Mouse (Mus musculus): ENCODE measurements around the gene Mei1. TPM values are rescaled to one million over a fixed set of nuclear protein-coding genes. Genes with fewer than 3 reads are reported as not detected.

The Mei1 gene
- polyA plus RNA-seq, 1 experiment from 2014 or later = 0.07 TPM

DNA sequence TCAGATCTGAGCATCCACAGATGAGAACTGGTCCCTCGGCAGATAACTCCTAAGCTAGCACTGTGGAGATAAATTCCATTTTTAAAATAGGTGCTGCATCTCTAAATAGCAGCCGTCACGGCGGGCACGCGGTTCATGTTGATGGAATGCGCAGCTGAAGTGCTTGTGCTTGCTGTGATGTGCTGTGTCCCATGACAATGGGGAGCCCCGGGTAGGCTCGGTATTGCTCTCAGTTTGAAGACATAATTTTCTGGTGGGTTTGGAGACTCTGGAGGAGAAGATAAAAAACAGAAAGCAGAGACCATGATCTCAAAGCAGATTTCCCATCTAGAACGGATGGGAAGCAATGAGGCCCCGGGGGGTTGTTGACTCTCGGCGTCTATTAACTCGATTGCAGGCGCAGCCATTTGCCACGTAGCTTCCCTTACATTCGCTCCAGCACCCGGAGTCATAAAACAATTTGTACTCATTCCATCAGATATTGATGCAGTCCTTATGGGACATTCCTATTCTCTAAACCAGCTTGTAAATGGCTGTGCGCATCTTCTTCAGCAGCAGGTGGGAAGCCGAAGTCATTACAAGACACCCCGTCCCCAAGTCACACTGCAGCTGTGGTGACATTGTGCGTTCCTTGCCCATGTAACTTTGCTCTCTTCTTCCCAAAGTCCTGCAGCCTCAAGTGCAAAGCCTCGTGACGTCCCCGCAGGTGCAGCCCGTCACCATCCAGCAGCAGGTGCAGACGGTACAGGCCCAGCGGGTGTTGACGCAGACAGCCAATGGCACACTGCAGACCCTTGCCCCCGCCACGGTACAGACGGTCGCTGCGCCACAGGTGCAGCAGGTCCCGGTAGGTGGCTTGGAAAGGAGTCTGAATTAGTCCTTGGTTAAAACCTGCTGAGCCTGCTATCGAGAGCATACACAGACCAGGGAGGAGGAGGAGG is 100.9 kb downstream of the Mei1 start:
- Histone ChIP-seq H3K4me2 (ENCODE audit: low read length) (no peak overlapping the region), H3K36me3 (ENCODE audit: control insufficient read depth, insufficient read depth, low read length) (peaks cover 61% of the 10 kb centered on the region), H3K9ac (replicated peaks; ENCODE audit: low read length) (no peak overlapping the region), H3K4me1 (ENCODE audit: control insufficient read depth, insufficient read depth, low read length) (peaks cover 16% of the 10 kb centered on the region), H3K4me3 (replicated peaks; ENCODE audit: low read depth, low read length) (no peak overlapping the region), H3K27ac (replicated peaks; ENCODE audit: low read depth, low read length) (no peak overlapping the region), H3K9me3 (ENCODE audit: control insufficient read depth, low read length) (no peaks in the 10 kb centered on the region), H3K27me3 (ENCODE audit: control insufficient read depth, insufficient read depth, low read length) (no peaks in the 10 kb centered on the region)
- DNase-seq (no peak), ATAC-seq (ENCODE audit: low FRiP score, low TSS enrichment) (no peak)
- WGBS = 85% methylated on average over 36 of the region's 36 CpGs

DNA sequence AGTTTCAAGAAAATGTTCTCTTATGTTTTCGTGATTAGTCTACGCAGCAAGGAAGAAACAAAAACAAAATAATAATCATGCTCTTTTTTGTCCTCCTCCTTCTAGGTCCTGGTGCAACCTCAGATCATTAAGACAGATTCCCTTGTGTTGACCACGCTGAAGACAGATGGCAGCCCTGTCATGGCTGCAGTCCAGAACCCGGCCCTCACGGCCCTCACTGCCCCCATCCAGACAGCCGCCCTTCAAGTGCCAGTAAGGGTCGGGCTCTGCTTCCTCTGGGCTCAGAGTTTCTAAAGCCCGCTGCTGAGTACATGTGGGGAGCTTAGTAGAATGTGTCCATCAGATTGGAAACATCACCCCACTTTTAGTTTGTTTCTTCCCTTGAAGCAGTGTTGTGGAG is 102.9 kb downstream of the Mei1 start:
- DNase-seq = no peak
- peaks cover 79% of the 10 kb centered on the region for H3K36me3 ChIP-seq (ENCODE audit: control insufficient read depth, insufficient read depth, low read length)

DNA sequence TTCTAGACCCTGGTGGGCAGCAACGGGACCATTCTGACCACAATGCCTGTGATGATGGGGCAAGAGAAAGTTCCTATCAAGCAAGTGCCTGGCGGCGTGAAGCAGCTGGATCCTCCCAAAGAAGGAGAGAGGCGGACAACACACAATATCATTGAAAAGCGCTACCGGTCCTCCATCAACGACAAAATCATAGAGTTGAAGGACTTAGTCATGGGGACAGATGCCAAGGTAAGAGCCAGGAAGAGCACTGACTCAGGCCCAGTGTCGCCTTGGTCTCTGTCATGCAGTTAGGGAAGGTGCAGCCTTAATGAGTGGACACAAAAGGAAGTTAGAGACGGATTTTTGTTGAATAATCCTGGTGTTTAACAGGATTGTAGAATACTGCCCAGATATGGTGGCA is 105.3 kb downstream of the Mei1 start:
- H3K4me2 ChIP-seq (ENCODE audit: low read length) = no peak overlapping the region
- no peak for DNase-seq
- H3K36me3 ChIP-seq (ENCODE audit: control insufficient read depth, insufficient read depth, low read length) = peaks cover 99% of the 10 kb centered on the region
- no peak for ATAC-seq (ENCODE audit: low FRiP score, low TSS enrichment)
- 95% methylated on average over 9 of the region's 9 CpGs for WGBS
- H3K27me3 ChIP-seq (ENCODE audit: control insufficient read depth, insufficient read depth, low read length) = no peaks in the 10 kb centered on the region
- no peaks in the 10 kb centered on the region for H3K9me3 ChIP-seq (ENCODE audit: control insufficient read depth, low read length)
- no peak overlapping the region for H3K4me3 ChIP-seq (replicated peaks; ENCODE audit: low read depth, low read length)
- H3K4me1 ChIP-seq (ENCODE audit: control insufficient read depth, insufficient read depth, low read length) = no peaks in the 10 kb centered on the region
- H3K9ac ChIP-seq (replicated peaks; ENCODE audit: low read length) = no peak overlapping the region
- no peak overlapping the region for H3K27ac ChIP-seq (replicated peaks; ENCODE audit: low read depth, low read length)

More for the DNA sequence above, 102.9 kb downstream of the Mei1 start:
- ATAC-seq (ENCODE audit: low FRiP score, low TSS enrichment) = no peak
- H3K9ac ChIP-seq (replicated peaks; ENCODE audit: low read length) = no peak overlapping the region
- no peaks in the 10 kb centered on the region for H3K9me3 ChIP-seq (ENCODE audit: control insufficient read depth, low read length)
- H3K27ac ChIP-seq (replicated peaks; ENCODE audit: low read depth, low read length) = no peak overlapping the region
- no peaks in the 10 kb centered on the region for H3K27me3 ChIP-seq (ENCODE audit: control insufficient read depth, insufficient read depth, low read length)
- H3K4me3 ChIP-seq (replicated peaks; ENCODE audit: low read depth, low read length) = no peak overlapping the region
- 86% methylated on average over 8 of the region's 8 CpGs for WGBS
- H3K4me2 ChIP-seq (ENCODE audit: low read length) = no peak overlapping the region
- no peaks in the 10 kb centered on the region for H3K4me1 ChIP-seq (ENCODE audit: control insufficient read depth, insufficient read depth, low read length)

Other genes starting within 250 kb of the Mei1 start
- 11.7 and 14.4 TPM in 2 replicates for gene Tob2, start 211.2 kb upstream of the Mei1 start, polyA plus RNA-seq (2014; fragmentation: Nextera tagmentation; extraction: Ambion mirVana)
- gene Phf5a, start 198.1 kb upstream of the Mei1 start, polyA plus RNA-seq (2014; fragmentation: Nextera tagmentation; extraction: Ambion mirVana) = 139 and 149 TPM in 2 replicates
- 211 and 221 TPM in 2 replicates for gene Aco2, start 197.7 kb upstream of the Mei1 start, polyA plus RNA-seq (2014; fragmentation: Nextera tagmentation; extraction: Ambion mirVana)
- 67.7 and 74.2 TPM in 2 replicates for gene Polr3h, start 143.8 kb upstream of the Mei1 start, polyA plus RNA-seq (2014; fragmentation: Nextera tagmentation; extraction: Ambion mirVana)
- gene Csdc2, start 133.2 kb upstream of the Mei1 start, polyA plus RNA-seq (2014; fragmentation: Nextera tagmentation; extraction: Ambion mirVana) = 167 and 188 TPM in 2 replicates
- 67.1 and 94.5 TPM in 2 replicates for gene Pmm1, start 109.1 kb upstream of the Mei1 start, polyA plus RNA-seq (2014; fragmentation: Nextera tagmentation; extraction: Ambion mirVana)
- gene 1700029P11Rik, start 89.5 kb upstream of the Mei1 start, polyA plus RNA-seq (2014; fragmentation: Nextera tagmentation; extraction: Ambion mirVana) = not detected in 2 replicates
- gene Xrcc6, start 82.2 kb upstream of the Mei1 start, polyA plus RNA-seq (2014; fragmentation: Nextera tagmentation; extraction: Ambion mirVana) = 28.3 and 36.9 TPM in 2 replicates
- 39.7 and 51.0 TPM in 2 replicates for gene Desi1, start 36.1 kb upstream of the Mei1 start, polyA plus RNA-seq (2014; fragmentation: Nextera tagmentation; extraction: Ambion mirVana)
- 243 and 254 TPM in 2 replicates for gene Snu13, start 22.4 kb upstream of the Mei1 start, polyA plus RNA-seq (2014; fragmentation: Nextera tagmentation; extraction: Ambion mirVana)
- 0.04 TPM in 1 of 2 replicates, not detected in the other for gene 4930407I10Rik, start 10.8 kb upstream of the Mei1 start, polyA plus RNA-seq (2014; fragmentation: Nextera tagmentation; extraction: Ambion mirVana)
- gene Ccdc134, start 57.9 kb downstream of the Mei1 start, polyA plus RNA-seq (2014; fragmentation: Nextera tagmentation; extraction: Ambion mirVana) = 10.0 and 11.0 TPM in 2 replicates
- gene Srebf2, start 77.2 kb downstream of the Mei1 start, polyA plus RNA-seq (2014; fragmentation: Nextera tagmentation; extraction: Ambion mirVana) = 132 and 158 TPM in 2 replicates
- gene Shisa8, start 142.8 kb downstream of the Mei1 start, polyA plus RNA-seq (2014; fragmentation: Nextera tagmentation; extraction: Ambion mirVana) = 0.70 and 1.5 TPM in 2 replicates
- gene Tnfrsf13c, start 154.4 kb downstream of the Mei1 start, polyA plus RNA-seq (2014; fragmentation: Nextera tagmentation; extraction: Ambion mirVana) = 0.19 TPM in 1 of 2 replicates, not detected in the other
- 13.9 and 23.2 TPM in 2 replicates for gene Cenpm, start 174.8 kb downstream of the Mei1 start, polyA plus RNA-seq (2014; fragmentation: Nextera tagmentation; extraction: Ambion mirVana)
- 12.2 and 47.6 TPM in 2 replicates for gene 1500009C09Rik, start 182.4 kb downstream of the Mei1 start, polyA plus RNA-seq (2014; fragmentation: Nextera tagmentation; extraction: Ambion mirVana)
- 361 and 403 TPM in 2 replicates for gene Sept3, start 204.9 kb downstream of the Mei1 start, polyA plus RNA-seq (2014; fragmentation: Nextera tagmentation; extraction: Ambion mirVana)
- gene Wbp2nl, start 229.0 kb downstream of the Mei1 start, polyA plus RNA-seq (2014; fragmentation: Nextera tagmentation; extraction: Ambion mirVana) = not detected in 2 replicates